Mouse (Mus musculus): ENCODE measurements around the gene Pls3. TPM values are rescaled to one million over a fixed set of nuclear protein-coding genes. Genes with fewer than 3 reads are reported as not detected.

Gene Pls3
- polyA plus RNA-seq (2012; rRNA removed), result 3.4 and 3.8 TPM in 2 replicates

- DNase-seq (ENCODE audit: low read depth, low spot score), result peak; percentile 42
- WGBS, result 14% methylated on average over 44 of the region's 45 CpGs
Observed at GRCm38 (mm10) chrX:75874332-75875291, at the start of gene Pls3. Gene Pls3, minus strand, starts transcription at chrX:75875182.

- no peak for DNase-seq (ENCODE audit: low read depth, low spot score)
- WGBS, result 49% methylated on average over 6 of the region's 6 CpGs
Observed at GRCm38 (mm10) chrX:75895716-75896115, 20.7 kb upstream of the Pls3 start.

GRCm38 (mm10) chrX:75875566-75875965 lies 584 bp upstream of the Pls3 start:
- no peak for DNase-seq (ENCODE audit: low read depth, low spot score)
- WGBS, result 17% methylated on average over 5 of the region's 5 CpGs

GRCm38 (mm10) chrX:75873813-75874212 lies 1.2 kb downstream of the Pls3 start:
- whole genome bisulfite sequencing, result 20% methylated on average over 15 of the region's 15 CpGs
- no peak for DNase-seq (ENCODE audit: low read depth, low spot score)

- DNase-seq (ENCODE audit: low read depth, low spot score), result no peak
- WGBS, result 70% methylated on average over 4 of the region's 4 CpGs
Observed at GRCm38 (mm10) chrX:75873253-75873652, 1.7 kb downstream of the Pls3 start.

GRCm38 (mm10) chrX:75871855-75872254 lies 3.1 kb downstream of the Pls3 start:
- 75% methylated on average over 2 of the region's 2 CpGs for WGBS
- no peak for DNase-seq (ENCODE audit: low read depth, low spot score)

GRCm38 (mm10) chrX:75861715-75862114 lies 13.3 kb downstream of the Pls3 start:
- DNase-seq (ENCODE audit: low read depth, low spot score), result no peak
- 81% methylated on average over 3 of the region's 3 CpGs for WGBS

GRCm38 (mm10) chrX:75854294-75854693 lies 20.7 kb downstream of the Pls3 start:
- WGBS, result 96% methylated on average over 3 of the region's 3 CpGs
- no peak for DNase-seq (ENCODE audit: low read depth, low spot score)

GRCm38 (mm10) chrX:75844290-75844689 lies 30.7 kb downstream of the Pls3 start:
- WGBS, result 64% methylated on average over 4 of the region's 4 CpGs
- DNase-seq (ENCODE audit: low read depth, low spot score), result no peak

GRCm38 (mm10) chrX:75842835-75843234 lies 32.1 kb downstream of the Pls3 start:
- 52% methylated on average over 9 of the region's 9 CpGs for WGBS
- no peak for DNase-seq (ENCODE audit: low read depth, low spot score)

- DNase-seq (ENCODE audit: low read depth, low spot score), result no peak
- 63% methylated on average over 2 of the region's 2 CpGs for WGBS
Observed at GRCm38 (mm10) chrX:75842120-75842519, 32.9 kb downstream of the Pls3 start.

GRCm38 (mm10) chrX:75840263-75840662 lies 34.7 kb downstream of the Pls3 start:
- 75% methylated on average over 4 of the region's 4 CpGs for WGBS
- DNase-seq (ENCODE audit: low read depth, low spot score), result no peak

- 56% methylated on average over 2 of the region's 2 CpGs for WGBS
- DNase-seq (ENCODE audit: low read depth, low spot score), result no peak
Observed at GRCm38 (mm10) chrX:75834836-75835235, 40.1 kb downstream of the Pls3 start.

- 55% methylated on average over 2 of the region's 2 CpGs for WGBS
- DNase-seq (ENCODE audit: low read depth, low spot score), result no peak
Observed at GRCm38 (mm10) chrX:75834286-75834685, 40.7 kb downstream of the Pls3 start.

- WGBS, result 72% methylated on average over 11 of the region's 11 CpGs
- DNase-seq (ENCODE audit: low read depth, low spot score), result no peak
Observed at GRCm38 (mm10) chrX:75833006-75833641, 41.9 kb downstream of the Pls3 start.

GRCm38 (mm10) chrX:75829867-75830255 lies 45.1 kb downstream of the Pls3 start:
- no peak for DNase-seq (ENCODE audit: low read depth, low spot score)
- WGBS, result 49% methylated on average over 2 of the region's 2 CpGs

GRCm38 (mm10) chrX:75829240-75829866 lies 45.6 kb downstream of the Pls3 start:
- no peak for DNase-seq (ENCODE audit: low read depth, low spot score)
- WGBS, result 45% methylated on average over 7 of the region's 7 CpGs

- no peak for DNase-seq (ENCODE audit: low read depth, low spot score)
- WGBS, result 69% methylated on average over 1 of the region's 1 CpGs
Observed at GRCm38 (mm10) chrX:75818647-75819271, 56.2 kb downstream of the Pls3 start.

GRCm38 (mm10) chrX:75814958-75815357 lies 60.0 kb downstream of the Pls3 start:
- no peak for DNase-seq (ENCODE audit: low read depth, low spot score)
- 81% methylated on average over 2 of the region's 2 CpGs for WGBS

GRCm38 (mm10) chrX:75814123-75814522 lies 60.9 kb downstream of the Pls3 start:
- no peak for DNase-seq (ENCODE audit: low read depth, low spot score)
- 82% methylated on average over 4 of the region's 4 CpGs for WGBS
